ENCODE assay signal across 21 mouse cellular contexts in genomic region chr5:123050918-123051317, GRCm38 (mm10). TPM values are rescaled to one million over a fixed set of nuclear protein-coding genes. Genes with fewer than 3 reads are reported as not detected.
DNase-seq lines count a peak whose midpoint lies in the region; ATAC-seq and TF ChIP-seq lines count a peak whose summit lies in the region.
"Had no signal": no experiment of that assay in that cellular context is flagged by ENCODE, and none has a peak within 500 bp of the region (broad histone marks: within the 10 kb centered on the region; RNA-seq: fewer than 3 reads in every experiment).

No protein-coding gene starts in this region.

- H3K9me3 ChIP-seq in E14TG2a.4 (ENCODE audit: low read length), result 0 out of 2 replicates have a peak, but pooled peaks cover 3% of the 10 kb centered on the region
- H3K9me3 ChIP-seq: embryonic facial prominence, embryonic 12.5 days; heart, embryonic 15.5 days; hindbrain, embryonic 12.5 days had no signal

- H3K36me3 ChIP-seq in E14TG2a.4 (ENCODE audit: insufficient read depth, low read length), result no peaks in the 10 kb centered on the region
- H3K36me3 ChIP-seq: embryonic facial prominence, embryonic 12.5 days; heart, embryonic 15.5 days; hindbrain, embryonic 12.5 days; liver, embryonic 12.5 days had no signal

- no peak for TF ChIP-seq CTCF in E14TG2a.4 (conservative IDR thresholded peaks at IDR 0.05; ENCODE audit: low read length)

- DNase-seq in heart, adult 11 months, result peak; percentile 96
- no peak for DNase-seq in heart, postnatal 4 days
- peak; percentile 71 to 76 for DNase-seq in gastrocnemius, adult 8-10 months (ENCODE audit: low spot score in 2 of 2)
- DNase-seq in kidney, postnatal 36 days, result peak; percentile 81 to 83
- DNase-seq in neural tube, embryonic 10.5 days (ENCODE audit: extremely low spot score, low spot score), result no peak
- DNase-seq: adrenal gland, adult 2 months; midbrain, embryonic 14.5 days; right cerebral cortex, postnatal 4 days; thymus, adult 18-20 months had no signal

- ATAC-seq in erythroid progenitor cell, adult 5-6 weeks (replicated peaks; ENCODE audit: low FRiP score, poor library complexity, severe bottlenecking), result no peak
- ATAC-seq: liver, embryonic 12.5 days had no signal

- H3K27me3 ChIP-seq in E14TG2a.4 (ENCODE audit: insufficient read depth, low read length), result no peaks in the 10 kb centered on the region
- H3K27me3 ChIP-seq: embryonic facial prominence, embryonic 12.5 days; heart, embryonic 15.5 days; hindbrain, embryonic 12.5 days; liver, embryonic 12.5 days had no signal

- 0 out of 2 replicates have a peak overlapping the region, but pooled peaks have one; percentile 7 for H3K4me3 ChIP-seq in E14TG2a.4 (replicated peaks; ENCODE audit: low read length)
- H3K4me3 ChIP-seq: embryonic facial prominence, embryonic 12.5 days; heart, embryonic 15.5 days; hindbrain, embryonic 12.5 days; liver, embryonic 12.5 days; myocyte had no signal

- peaks cover 46% of the 10 kb centered on the region for H3K4me1 ChIP-seq in E14TG2a.4 (replicated peaks; ENCODE audit: low read depth, low read length)

RNA-seq across cellular contexts. Expression of gene Morn3, which starts 4.1 kb away (rescaled TPM):
- total RNA-seq in heart, postnatal 4 days (2021), result not detected
- not detected for total RNA-seq in gastrocnemius, adult 8-10 months (2022)
- not detected in 2 replicates for total RNA-seq in erythroid progenitor cell, adult 5-6 weeks (2015; ENCODE audit: low replicate concordance)
- not detected in 2 replicates for total RNA-seq in erythroid progenitor cell, adult 5-6 weeks (2017; ENCODE audit: low replicate concordance)
- total RNA-seq: adrenal gland, adult 2 months; granulocyte monocyte progenitor cell, adult 5-6 weeks; layer of hippocampus, adult 8-10 months; left cerebral cortex, adult 8-10 months; megakaryocyte, adult 5-6 weeks; neutrophil, adult 5-6 weeks had no signal

RNA-seq across cellular contexts. Expression of gene Tmem120b, which starts 17.3 kb away (rescaled TPM):
- total RNA-seq in heart, postnatal 4 days (2021), result 10 to 100 TPM; 12.1 to 12.7 TPM
- 10 to 100 TPM; 15.7 to 18.3 (median 17.0) TPM for total RNA-seq in gastrocnemius, adult 8-10 months (2022)
- 85.5 and 100 TPM in 2 replicates for total RNA-seq in erythroid progenitor cell, adult 5-6 weeks (2015; ENCODE audit: low replicate concordance)
- 86.8 and 118 TPM in 2 replicates for total RNA-seq in erythroid progenitor cell, adult 5-6 weeks (2017; ENCODE audit: low replicate concordance)

RNA-seq across cellular contexts. Expression of gene Orai1, which starts 36.0 kb away (rescaled TPM):
- 10 to 100 TPM; 19.2 to 19.8 TPM for total RNA-seq in heart, postnatal 4 days (2021)
- 10 to 100 TPM; 27.8 to 35.0 (median 29.8) TPM for total RNA-seq in gastrocnemius, adult 8-10 months (2022)
- total RNA-seq in erythroid progenitor cell, adult 5-6 weeks (2015; ENCODE audit: low replicate concordance), result 5.0 and 24.3 TPM in 2 replicates
- total RNA-seq in erythroid progenitor cell, adult 5-6 weeks (2017; ENCODE audit: low replicate concordance), result 3.5 and 4.0 TPM in 2 replicates

Comparison
In these comparisons a context has a peak if more than half of its experiments do, and no peak if none do; other contexts are left out.
1. DNase-seq: peak in heart, adult 11 months (single experiment), gastrocnemius, adult 8-10 months (2 of 2) and kidney, postnatal 36 days (2 of 2); none in heart, postnatal 4 days (single experiment) and neural tube, embryonic 10.5 days (single experiment).
2. RNA of gene Tmem120b, which starts 17.3 kb away (total RNA-seq): 85.5 to 118 TPM in erythroid progenitor cell, adult 5-6 weeks; 15.7 to 18.3 TPM in gastrocnemius, adult 8-10 months and 12.1 to 12.7 TPM in heart, postnatal 4 days; every median in the first group is over 4 times any median in the second.